8 mouse cellular contexts compared by ENCODE assay signal in the genomic region with DNA sequence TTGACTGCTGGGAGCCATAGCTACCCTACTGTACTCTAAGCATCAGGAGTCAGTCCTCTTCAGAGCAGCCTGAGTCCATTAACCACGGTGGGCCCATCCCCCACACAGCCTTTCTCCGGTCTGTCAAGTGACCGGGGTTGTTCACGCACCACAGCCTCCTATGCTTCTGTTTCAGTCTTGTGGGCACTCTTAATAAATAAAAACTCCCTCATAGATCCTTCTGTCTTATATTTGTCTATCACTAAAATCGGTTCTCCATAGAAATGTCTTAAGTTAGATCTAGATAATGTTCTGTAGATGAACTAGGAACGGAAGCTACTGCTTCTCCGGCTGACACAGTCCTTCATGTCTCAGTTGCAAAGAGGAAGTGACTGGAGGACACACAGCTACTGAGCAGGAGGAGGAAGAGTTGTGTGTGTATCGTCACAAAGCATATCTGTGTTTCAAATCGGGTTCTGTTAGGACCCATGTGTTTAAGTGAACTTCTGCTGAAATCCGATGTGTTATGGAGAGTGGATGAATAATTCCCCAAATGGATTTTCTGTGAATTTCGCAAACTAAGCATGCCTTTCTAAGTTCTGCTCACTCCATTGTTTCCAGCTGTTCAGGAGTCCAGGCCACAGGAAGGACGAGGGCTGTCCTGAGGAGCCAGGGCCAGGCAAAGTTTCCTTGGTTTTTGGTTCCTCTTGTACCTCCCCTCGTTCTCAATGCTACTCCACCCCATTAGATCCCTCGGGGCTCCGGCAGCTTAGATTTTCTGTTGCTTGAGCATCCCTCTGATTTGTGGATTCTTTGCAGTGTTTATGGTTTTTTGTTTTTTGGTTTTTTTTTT.
A peak's percentile ranks its signal among the peaks of the same experiment; 100 is the strongest.
DNase-seq lines count a peak whose midpoint lies in the region; ATAC-seq lines count a peak whose summit lies in the region.

No protein-coding gene starts in this region.

- no peak overlapping the region for H3K4me2 ChIP-seq in heart, embryonic 11.5 days
- H3K4me2 ChIP-seq in midbrain, embryonic 16.5 days (ENCODE audit: low read length) = no peak overlapping the region

- H3K27ac ChIP-seq in heart, embryonic 11.5 days (ENCODE audit: low read depth, low read length) = peak overlapping the region; percentile 41; the same call in 1 of the 2 replicates
- H3K27ac ChIP-seq in midbrain, embryonic 16.5 days (ENCODE audit: low read length) = no peak overlapping the region

- H3K4me1 ChIP-seq in heart, embryonic 11.5 days (ENCODE audit: control insufficient read depth, insufficient read depth, low read length) = peaks cover 28% of the 10 kb centered on the region
- peaks cover 16% of the 10 kb centered on the region for H3K4me1 ChIP-seq in midbrain, embryonic 16.5 days (ENCODE audit: control insufficient read depth, insufficient read depth, low read length)

- no peaks in the 10 kb centered on the region for H3K36me3 ChIP-seq in heart, embryonic 11.5 days (ENCODE audit: control insufficient read depth, insufficient read depth, low read length)
- H3K36me3 ChIP-seq in midbrain, embryonic 16.5 days (ENCODE audit: control insufficient read depth, insufficient read depth, low read length) = no peaks in the 10 kb centered on the region

- WGBS in heart, embryonic 11.5 days (ENCODE audit: insufficient replicate concordance) = 54% methylated on average over 15 of the region's 15 CpGs
- 67% methylated on average over 15 of the region's 15 CpGs for WGBS in midbrain, embryonic 16.5 days

- peak; percentile 27 for DNase-seq in adrenal gland, postnatal 14 days
- DNase-seq in adrenal gland, adult 18-20 months (ENCODE audit: low spot score in 2 of 2) = no peak
- DNase-seq in T-cell, adult 2 months (ENCODE audit: low spot score) = peak; percentile 36
- peak; percentile 79 to 85 for DNase-seq in kidney, postnatal 4 days
- peak; percentile 67 to 68 for DNase-seq in spleen, postnatal 36 days (ENCODE audit: low spot score in 2 of 2)
- no peak for DNase-seq in cerebellum, postnatal 25 days

- no peak for ATAC-seq in heart, embryonic 11.5 days (replicated peaks; ENCODE audit: insufficient number of reproducible peaks, low FRiP score, low TSS enrichment)
- ATAC-seq in midbrain, embryonic 16.5 days = no peak

- peaks cover 17% of the 10 kb centered on the region for H3K27me3 ChIP-seq in heart, embryonic 11.5 days (ENCODE audit: control insufficient read depth, insufficient read depth, low read length)
- no peaks in the 10 kb centered on the region for H3K27me3 ChIP-seq in midbrain, embryonic 16.5 days (ENCODE audit: control insufficient read depth, insufficient read depth, low read depth, low read length)

- H3K9me3 ChIP-seq in heart, embryonic 11.5 days (replicated peaks; ENCODE audit: control insufficient read depth, low read length) = no peaks in the 10 kb centered on the region
- no peaks in the 10 kb centered on the region for H3K9me3 ChIP-seq in midbrain, embryonic 16.5 days (replicated peaks; ENCODE audit: control insufficient read depth, low read length, poor library complexity, severe bottlenecking)

- no peak overlapping the region for H3K9ac ChIP-seq in heart, embryonic 11.5 days (ENCODE audit: low read depth, low read length)
- no peak overlapping the region for H3K9ac ChIP-seq in midbrain, embryonic 16.5 days (ENCODE audit: low read depth, low read length)

- H3K4me3 ChIP-seq in heart, embryonic 11.5 days (ENCODE audit: low read depth, low read length) = no peak overlapping the region
- H3K4me3 ChIP-seq in midbrain, embryonic 16.5 days (ENCODE audit: low read depth, low read length) = no peak overlapping the region

Comparison
In these comparisons a context has a peak if more than half of its experiments do, and no peak if none do; other contexts are left out.
1. DNase-seq: peak in adrenal gland, postnatal 14 days (single experiment), T-cell, adult 2 months (single experiment), kidney, postnatal 4 days (2 of 2) and spleen, postnatal 36 days (2 of 2); none in adrenal gland, adult 18-20 months (0 of 2) and cerebellum, postnatal 25 days (0 of 2).